Mouse (Mus musculus): Measurements from ENCODE around the gene Acsbg1.
A peak's percentile ranks its signal among the peaks of the same experiment; 100 is the strongest.

The Acsbg1 gene

DNA sequence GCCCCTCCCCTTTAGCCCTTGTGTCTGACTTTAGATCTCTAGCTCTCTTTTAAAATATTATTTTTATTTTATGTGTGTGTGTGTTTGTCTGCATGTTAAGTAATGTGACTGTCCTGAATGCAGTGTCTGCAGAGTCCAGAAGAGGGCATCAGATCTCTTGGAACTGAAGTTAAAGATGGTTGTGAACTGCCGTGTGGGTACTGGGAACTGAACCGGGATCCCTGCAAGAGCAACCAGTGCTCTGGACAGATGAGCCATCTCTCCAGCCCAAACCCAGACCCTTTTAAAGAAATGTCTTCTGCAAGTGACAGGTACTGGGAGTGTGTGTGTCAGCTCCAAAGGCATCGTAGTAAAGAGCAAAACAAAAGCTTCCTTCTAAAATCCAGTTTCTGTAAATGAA is 4.4 kb upstream of the Acsbg1 start:
- no peak for DNase-seq

- no peak for DNase-seq
These were observed 2.7 kb upstream of the Acsbg1 start for GRCm38 (mm10) chr9:54664358-54664757.

GRCm38 (mm10) chr9:54658773-54659172 is 2.9 kb downstream of the Acsbg1 start:
- DNase-seq = no peak

- no peak for DNase-seq
These were observed 5.3 kb downstream of the Acsbg1 start for GRCm38 (mm10) chr9:54656402-54656801.

DNA sequence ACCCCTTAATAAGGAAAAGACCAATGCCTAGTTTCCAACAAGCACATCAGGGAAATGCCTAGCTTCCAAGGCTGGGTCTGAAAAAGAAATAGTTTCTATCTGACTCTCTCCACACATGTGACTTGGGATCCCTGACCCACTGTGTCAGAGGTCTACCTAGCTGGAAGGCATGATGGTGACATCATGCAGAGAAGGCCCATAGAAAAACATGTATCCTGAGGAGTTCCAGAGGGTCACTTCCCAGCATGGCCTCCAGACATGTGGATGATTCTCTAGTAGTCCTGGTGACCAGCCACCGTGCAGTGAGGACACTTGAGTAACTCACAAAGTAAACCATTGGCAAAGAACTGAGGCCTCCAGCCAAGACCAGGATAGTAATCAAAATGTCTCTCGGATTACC is 5.8 kb downstream of the Acsbg1 start:
- no peak for DNase-seq

- no peak for DNase-seq
These were observed 8.9 kb downstream of the Acsbg1 start for GRCm38 (mm10) chr9:54652778-54653177.

DNA sequence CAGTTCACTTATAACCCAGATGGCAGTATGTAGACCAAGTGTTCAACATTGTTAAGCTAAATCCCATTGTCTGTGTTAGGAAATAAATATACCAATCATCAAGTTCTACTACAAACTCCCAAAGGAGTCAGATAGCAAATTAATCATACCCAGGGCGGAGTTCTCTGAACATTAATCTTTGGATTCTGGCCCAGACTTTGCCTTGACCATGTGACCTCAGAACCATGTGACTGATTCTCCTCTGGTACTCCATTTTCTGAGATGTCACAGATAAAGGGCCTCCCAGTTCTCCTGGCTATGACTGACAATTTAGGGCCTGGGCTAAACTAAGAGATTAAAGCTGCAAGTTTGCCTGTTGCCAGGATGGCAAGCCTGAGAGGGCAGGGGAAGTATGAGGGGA is 12.3 kb downstream of the Acsbg1 start:
- DNase-seq = no peak

DNA sequence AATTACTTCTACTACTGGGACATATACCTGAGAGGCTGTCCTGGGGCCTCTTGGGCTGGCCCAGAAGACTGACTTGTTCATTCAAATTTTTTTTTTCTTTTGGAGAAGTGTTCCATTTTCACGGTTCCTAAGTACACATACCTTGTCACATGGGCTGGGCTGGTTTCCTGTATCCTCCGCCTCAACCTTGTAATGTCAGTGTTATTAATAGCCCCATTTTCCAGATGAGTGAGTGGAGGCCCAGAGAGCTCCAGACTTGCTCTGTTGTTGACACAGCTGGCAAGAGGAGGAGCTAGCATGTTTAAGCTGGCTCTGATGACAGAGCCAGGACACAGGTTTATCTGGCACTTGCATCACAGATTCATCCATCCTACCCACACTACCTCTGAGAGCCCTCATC is 14.2 kb downstream of the Acsbg1 start:
- no peak for DNase-seq

DNA sequence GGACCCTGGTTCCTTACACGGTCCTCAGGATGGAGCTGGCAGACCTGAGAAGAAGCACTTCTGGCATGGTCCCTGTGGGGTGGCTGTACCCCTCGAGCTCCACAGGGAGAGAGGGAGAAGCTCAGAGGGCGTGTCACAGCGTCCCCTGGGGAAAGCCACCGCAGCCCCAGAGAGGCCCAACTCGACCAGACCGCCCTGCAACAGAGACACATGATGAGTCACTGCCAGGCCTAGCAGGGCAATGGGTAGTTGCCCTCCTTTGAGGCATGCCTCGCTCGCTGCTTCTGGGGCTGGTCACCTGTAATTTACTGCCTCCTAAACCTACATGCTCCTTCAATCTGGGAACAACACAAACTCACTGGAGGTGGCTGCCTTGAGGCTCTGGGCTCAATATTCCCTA is 15.4 kb downstream of the Acsbg1 start:
- DNase-seq = no peak

DNA sequence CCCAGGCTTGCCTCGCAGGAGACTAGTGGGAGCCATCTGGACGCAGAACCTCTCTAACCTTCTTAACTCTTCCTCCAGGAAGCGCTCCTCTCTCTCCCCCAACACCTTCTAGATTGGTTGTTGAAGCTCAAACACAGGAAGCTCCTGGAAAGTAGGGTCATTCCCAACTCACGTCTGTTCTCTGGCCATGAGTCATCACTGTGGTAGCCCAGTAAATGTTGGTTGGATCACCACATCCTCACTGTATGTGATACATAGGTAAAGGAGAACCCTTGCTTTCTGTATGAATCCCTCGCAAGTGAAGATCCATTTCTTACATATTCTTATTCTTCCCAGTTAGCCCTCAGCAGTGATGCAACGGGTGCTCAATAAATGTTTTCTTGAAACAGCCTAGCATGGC is 16.1 kb downstream of the Acsbg1 start:
- DNase-seq = no peak

DNA sequence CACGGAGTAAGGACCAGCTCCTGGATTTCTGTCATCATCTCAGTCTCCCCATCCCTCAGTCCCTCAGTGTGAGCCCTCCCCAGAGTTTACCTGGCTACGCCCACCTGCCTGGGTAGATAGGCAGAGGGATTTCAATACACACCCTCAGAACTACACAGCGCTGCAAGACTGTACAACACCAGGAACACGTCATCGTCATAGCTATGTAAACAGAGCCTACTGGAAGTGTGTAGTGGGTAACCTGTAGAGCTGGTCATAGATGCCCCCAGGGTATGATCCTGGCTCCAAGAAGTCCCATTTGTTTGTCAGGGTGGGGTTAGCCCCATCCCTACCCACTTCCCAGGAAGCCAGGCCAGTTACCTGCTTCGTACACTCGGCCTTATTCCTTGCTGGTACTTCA is 18.5 kb downstream of the Acsbg1 start:
- DNase-seq = no peak

DNA sequence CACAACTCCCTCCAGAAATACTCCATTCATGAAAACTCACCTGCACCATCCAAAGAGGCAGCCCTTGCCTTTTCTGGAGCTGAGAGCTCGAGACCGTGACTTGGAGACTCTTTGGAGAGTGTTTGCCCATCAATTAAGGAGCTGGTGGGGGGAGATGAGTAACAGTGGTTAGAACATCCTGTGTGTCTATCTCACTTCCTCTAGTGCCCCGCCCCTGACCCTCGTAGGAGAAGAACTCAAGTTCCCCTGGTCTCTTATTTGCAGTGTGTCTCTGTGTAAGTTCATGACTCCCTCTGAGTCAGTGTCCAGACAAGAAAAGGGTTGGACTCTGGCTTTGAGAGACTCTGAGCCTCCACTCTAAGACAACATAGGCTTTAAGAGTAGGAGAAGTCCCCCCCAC is 19.1 kb downstream of the Acsbg1 start:
- DNase-seq = peak; percentile 15 to 29

DNA sequence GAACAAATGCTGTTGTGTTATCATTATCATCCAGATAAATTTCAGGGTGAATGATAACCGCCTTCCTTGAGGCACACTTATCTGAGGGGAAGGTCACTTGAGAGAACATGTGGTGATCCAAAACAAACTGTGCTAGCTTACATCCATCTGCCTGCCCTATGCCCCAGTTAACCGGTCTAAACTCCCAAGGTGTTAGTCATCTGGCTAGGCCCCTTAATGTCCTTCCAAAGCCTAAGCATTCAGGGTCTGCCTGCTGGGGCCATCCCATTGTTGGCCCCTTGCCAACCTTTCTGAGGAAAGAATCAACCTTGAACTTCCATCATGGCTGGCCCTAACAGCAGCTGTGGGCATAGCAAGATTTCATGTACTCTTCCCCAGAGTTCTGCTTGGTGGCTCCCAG is 19.5 kb downstream of the Acsbg1 start:
- DNase-seq = no peak

DNA sequence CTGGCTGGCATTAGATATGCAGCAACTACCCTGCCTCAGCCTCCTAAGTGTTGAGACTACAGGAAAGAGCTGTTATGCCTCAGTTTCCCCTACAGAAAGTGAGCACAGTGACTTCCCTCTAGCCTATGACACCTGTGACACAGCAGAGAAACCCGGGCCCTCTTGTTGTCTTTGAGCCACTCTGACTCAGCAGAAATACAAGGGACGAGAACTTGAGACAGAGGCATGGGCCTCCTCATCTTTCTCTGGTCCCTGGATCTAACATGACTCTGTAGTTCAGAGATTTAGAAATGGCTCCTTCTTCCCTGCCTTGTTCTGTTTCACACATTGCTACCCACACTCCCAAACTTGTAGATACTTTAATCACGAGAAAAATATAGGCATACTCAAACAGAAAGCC is 20.1 kb downstream of the Acsbg1 start:
- DNase-seq = no peak

GRCm38 (mm10) chr9:54639192-54639591 is 22.5 kb downstream of the Acsbg1 start:
- DNase-seq = no peak

DNA sequence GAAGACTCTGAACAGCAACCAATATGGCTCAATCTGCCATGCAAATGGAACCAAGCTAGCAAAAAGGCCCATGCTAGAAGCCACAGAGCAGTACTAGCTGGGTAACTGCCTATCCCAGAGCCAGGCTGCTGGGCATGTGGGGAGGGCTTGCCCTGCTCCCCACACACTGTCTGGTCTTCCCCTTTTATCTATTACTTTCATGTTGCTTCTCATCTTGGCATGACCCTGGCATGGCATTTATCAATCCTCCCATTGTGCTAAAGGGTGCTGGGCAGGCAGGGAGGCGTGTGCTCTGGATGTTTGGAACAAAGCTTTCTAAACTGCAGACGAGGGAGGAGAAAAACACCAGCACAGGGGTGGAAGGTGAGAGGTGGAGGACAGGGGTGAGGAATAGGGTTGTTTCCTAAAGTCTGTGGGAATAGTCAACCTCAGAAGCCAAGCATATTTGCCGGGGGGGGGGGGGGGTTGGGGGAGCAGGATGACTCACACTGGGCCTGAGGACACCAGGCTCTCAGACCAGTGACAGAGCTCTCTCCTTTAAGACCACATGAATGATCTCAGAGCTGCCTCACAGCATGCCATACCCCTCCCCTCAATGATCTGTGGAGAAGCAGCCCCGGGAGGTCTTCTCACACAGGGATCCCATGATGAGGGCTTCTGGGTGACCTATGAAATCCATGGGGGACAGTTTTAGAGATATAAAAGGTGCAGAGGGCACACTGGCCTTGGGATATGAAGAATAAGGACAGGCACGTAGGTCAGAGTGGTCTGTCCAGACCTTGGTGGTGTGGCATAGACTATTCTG is 24.0 kb downstream of the Acsbg1 start:
- DNase-seq = no peak

DNA sequence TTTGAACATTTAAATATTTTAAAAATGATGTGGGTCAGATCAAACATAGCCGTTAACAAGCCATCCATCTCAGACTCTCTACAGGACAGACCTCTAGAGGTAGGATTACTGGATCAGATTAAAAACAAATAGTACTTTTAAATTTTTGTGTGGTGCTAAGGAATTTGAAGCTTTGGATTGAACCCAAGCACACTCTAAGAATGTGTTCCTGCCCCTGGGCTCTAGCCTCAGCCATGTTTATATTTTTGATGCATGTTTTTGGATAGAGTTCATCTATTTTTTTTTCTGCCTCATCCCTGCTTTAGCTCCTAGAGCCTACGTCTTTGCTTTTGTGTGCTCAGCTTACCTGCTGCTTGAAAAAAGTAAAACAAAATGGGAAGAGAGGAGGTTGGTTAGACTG is 28.3 kb downstream of the Acsbg1 start:
- DNase-seq = no peak

DNA sequence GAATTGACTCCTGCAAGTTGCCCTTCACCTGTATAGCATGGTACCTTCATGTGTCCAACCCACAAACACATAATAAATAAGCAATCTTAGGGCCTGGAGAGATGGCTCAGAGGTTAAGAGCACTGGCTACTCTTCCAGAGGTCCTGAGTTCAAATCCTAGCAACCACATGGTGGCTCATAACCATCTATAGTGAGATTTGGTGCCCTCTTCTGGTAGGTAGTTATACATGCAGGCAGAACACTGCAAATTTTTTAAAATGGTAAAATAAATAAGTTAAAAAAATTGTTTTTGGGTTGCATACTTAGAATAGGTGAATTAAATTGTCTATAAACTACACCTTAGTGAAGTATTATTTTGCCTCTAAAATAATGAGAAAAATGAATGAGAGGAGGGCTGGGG is 30.8 kb downstream of the Acsbg1 start:
- no peak for DNase-seq

GRCm38 (mm10) chr9:54629613-54630261 is 31.9 kb downstream of the Acsbg1 start:
- DNase-seq = no peak

- DNase-seq = no peak
These were observed 32.9 kb downstream of the Acsbg1 start for GRCm38 (mm10) chr9:54628752-54629151.

- DNase-seq = no peak
These were observed 34.4 kb downstream of the Acsbg1 start for GRCm38 (mm10) chr9:54627240-54627639.

GRCm38 (mm10) chr9:54614182-54614850 is 47.4 kb downstream of the Acsbg1 start:
- no peak for DNase-seq

DNA sequence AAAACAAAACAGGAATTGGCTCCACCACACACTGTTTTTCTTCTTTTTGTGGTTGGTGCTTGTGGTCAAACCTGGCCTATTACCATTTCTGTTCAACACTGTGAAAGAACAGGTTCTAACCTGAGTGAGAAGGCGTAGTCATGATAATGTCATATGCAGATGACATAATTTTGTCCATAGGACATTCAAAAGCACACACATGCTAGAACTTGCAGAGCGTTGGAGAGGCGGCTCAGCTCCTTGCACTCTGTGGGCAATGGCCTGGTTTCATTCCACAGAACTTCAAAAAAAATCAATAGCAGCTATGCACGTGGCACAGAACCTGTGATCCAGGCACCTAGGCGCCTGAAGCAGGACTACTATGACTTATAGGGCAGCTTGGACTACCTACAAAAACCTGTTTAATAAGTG is 48.9 kb downstream of the Acsbg1 start:
- DNase-seq = no peak

- peak; percentile 25 to 44 for DNase-seq
These were observed 56.8 kb downstream of the Acsbg1 start for GRCm38 (mm10) chr9:54604886-54605285.
